Mouse (Mus musculus): ENCODE data around the gene Lrig1. TPM values are rescaled to one million over a fixed set of nuclear protein-coding genes. Genes with fewer than 3 reads are reported as not detected.

Gene Lrig1
- polyA plus RNA-seq, 1 experiment from 2014 or later = 19.0 TPM

- Histone ChIP-seq H3K4me1 (peaks cover 67% of the 10 kb centered on the region), H3K4me2 (replicated peaks) (no peak overlapping the region), H3K4me3 (no peak overlapping the region), H3K9ac (no peak overlapping the region), H3K36me3 (peaks cover 34% of the 10 kb centered on the region), H3K9me3 (no peaks in the 10 kb centered on the region), H3K27ac (no peak overlapping the region), H3K27me3 (no peaks in the 10 kb centered on the region)
- ATAC-seq (ENCODE audit: low FRiP score, low read depth) = no peak
- 65% methylated on average over 10 of the region's 10 CpGs for WGBS
Observed at GRCm38 (mm10) chr6:94653388-94654316, 46.3 kb downstream of the Lrig1 start.

GRCm38 (mm10) chr6:94652659-94653213 is 47.2 kb downstream of the Lrig1 start:
- ATAC-seq (ENCODE audit: low FRiP score, low read depth) = no peak
- H3K4me1 ChIP-seq = peaks cover 67% of the 10 kb centered on the region
- H3K9ac ChIP-seq = no peak overlapping the region
- peaks cover 33% of the 10 kb centered on the region for H3K36me3 ChIP-seq
- no peaks in the 10 kb centered on the region for H3K27me3 ChIP-seq
- WGBS = 43% methylated on average over 6 of the region's 6 CpGs
- H3K4me3 ChIP-seq = no peak overlapping the region
- H3K4me2 ChIP-seq (replicated peaks) = no peak overlapping the region
- no peaks in the 10 kb centered on the region for H3K9me3 ChIP-seq
- H3K27ac ChIP-seq = no peak overlapping the region

- H3K9ac ChIP-seq = no peak overlapping the region
- H3K4me1 ChIP-seq = peaks cover 69% of the 10 kb centered on the region
- ATAC-seq (ENCODE audit: low FRiP score, low read depth) = no peak
- peaks cover 33% of the 10 kb centered on the region for H3K36me3 ChIP-seq
- 77% methylated on average over 17 of the region's 17 CpGs for WGBS
- H3K4me3 ChIP-seq = no peak overlapping the region
- no peaks in the 10 kb centered on the region for H3K27me3 ChIP-seq
- no peak overlapping the region for H3K27ac ChIP-seq
- no peak overlapping the region for H3K4me2 ChIP-seq (replicated peaks)
- no peaks in the 10 kb centered on the region for H3K9me3 ChIP-seq
Observed at GRCm38 (mm10) chr6:94651541-94651940, 48.4 kb downstream of the Lrig1 start.

DNA sequence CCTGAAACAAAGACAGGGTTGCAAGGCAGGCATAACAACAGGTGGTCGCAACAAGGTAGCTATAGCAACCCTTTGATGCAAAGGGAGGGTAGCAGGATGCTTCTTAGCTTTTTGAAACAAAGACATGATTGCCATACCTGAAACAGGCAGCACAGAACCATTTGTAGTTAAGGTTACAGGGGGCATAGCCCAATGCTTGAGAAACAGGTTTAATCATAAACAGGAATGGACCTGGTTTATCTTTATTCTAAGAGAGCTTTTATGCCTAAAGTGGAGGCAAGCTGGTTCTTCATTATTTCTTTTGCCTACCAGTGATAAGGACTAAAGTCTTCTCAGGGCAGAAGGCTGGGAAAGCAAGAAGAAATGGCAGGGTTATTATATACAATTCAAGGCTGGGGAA is 50.3 kb downstream of the Lrig1 start:
- H3K4me3 ChIP-seq = no peak overlapping the region
- WGBS = 85% methylated on average over 1 of the region's 1 CpGs
- H3K36me3 ChIP-seq = peaks cover 27% of the 10 kb centered on the region
- peaks cover 79% of the 10 kb centered on the region for H3K4me1 ChIP-seq
- no peak for ATAC-seq (ENCODE audit: low FRiP score, low read depth)
- no peak overlapping the region for H3K9ac ChIP-seq
- H3K9me3 ChIP-seq = no peaks in the 10 kb centered on the region
- H3K27ac ChIP-seq = no peak overlapping the region
- no peaks in the 10 kb centered on the region for H3K27me3 ChIP-seq
- H3K4me2 ChIP-seq (replicated peaks) = no peak overlapping the region

- Histone ChIP-seq H3K4me1 (peaks cover 87% of the 10 kb centered on the region), H3K4me3 (no peak overlapping the region), H3K9me3 (no peaks in the 10 kb centered on the region), H3K36me3 (peaks cover 21% of the 10 kb centered on the region), H3K4me2 (replicated peaks) (peak overlapping the region; percentile 47), H3K27me3 (no peaks in the 10 kb centered on the region), H3K27ac (peak overlapping the region; percentile 88), H3K9ac (peak overlapping the region; percentile 25; the same call in 1 of the 2 replicates)
- 28% methylated on average over 4 of the region's 4 CpGs for WGBS
- no peak for ATAC-seq (ENCODE audit: low FRiP score, low read depth)
Observed at GRCm38 (mm10) chr6:94648496-94648895, 51.5 kb downstream of the Lrig1 start.

DNA sequence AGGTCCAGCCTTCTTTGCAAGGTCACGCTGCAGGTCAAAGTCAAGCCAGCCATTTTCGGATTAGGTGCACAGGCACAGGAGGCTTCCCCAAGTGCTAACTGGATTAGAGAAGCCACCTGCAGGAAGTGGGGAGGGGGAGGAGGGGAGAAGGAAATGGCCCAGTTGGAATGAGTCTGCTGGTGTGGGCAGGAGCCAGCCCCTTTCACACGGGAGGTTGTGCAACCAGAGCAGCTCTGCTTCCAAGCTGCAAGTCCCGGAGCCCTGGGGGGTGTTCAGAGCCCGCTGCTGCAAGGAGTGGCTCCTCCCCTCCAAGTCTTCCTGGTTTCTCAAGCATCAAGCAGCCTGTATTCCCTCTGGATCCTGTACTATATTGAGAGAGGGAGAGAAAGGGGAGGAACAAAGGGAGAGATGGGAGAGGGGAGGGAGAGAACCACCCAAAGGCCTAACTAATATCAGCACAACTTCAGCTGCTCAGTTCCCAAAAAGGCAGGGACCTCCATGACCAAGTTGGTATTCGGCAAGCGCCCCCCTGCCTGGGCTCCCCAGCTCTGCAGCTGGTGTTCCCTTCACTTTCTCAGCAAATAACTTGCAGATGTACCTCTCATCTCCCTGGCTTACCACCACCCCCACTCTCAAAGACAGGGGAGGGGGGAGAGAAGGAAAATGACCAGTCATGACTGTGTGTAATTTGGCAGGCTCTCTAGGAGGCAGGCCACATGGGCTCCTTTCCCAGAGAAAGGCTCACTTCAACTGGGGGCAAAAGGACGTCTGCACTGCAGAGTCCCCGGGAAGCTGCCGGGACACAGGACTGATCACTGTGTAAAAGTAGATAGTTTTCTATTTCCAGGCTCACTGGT is 52.2 kb downstream of the Lrig1 start:
- 5% methylated on average over 10 of the region's 10 CpGs for WGBS
- H3K4me3 ChIP-seq = no peak overlapping the region
- H3K4me2 ChIP-seq (replicated peaks) = peak overlapping the region; percentile 47
- ATAC-seq (ENCODE audit: low FRiP score, low read depth) = peak; percentile 91
- H3K9ac ChIP-seq = peak overlapping the region; percentile 25; the same call in 1 of the 2 replicates
- no peaks in the 10 kb centered on the region for H3K9me3 ChIP-seq
- H3K36me3 ChIP-seq = peaks cover 15% of the 10 kb centered on the region
- H3K4me1 ChIP-seq = peaks cover 80% of the 10 kb centered on the region
- no peaks in the 10 kb centered on the region for H3K27me3 ChIP-seq
- peak overlapping the region; percentile 88 for H3K27ac ChIP-seq

GRCm38 (mm10) chr6:94646902-94647301 is 53.1 kb downstream of the Lrig1 start:
- no peak overlapping the region for H3K9ac ChIP-seq
- H3K4me2 ChIP-seq (replicated peaks) = no peak overlapping the region
- 59% methylated on average over 6 of the region's 6 CpGs for WGBS
- peaks cover 72% of the 10 kb centered on the region for H3K4me1 ChIP-seq
- H3K27me3 ChIP-seq = no peaks in the 10 kb centered on the region
- H3K27ac ChIP-seq = peak overlapping the region; percentile 55; the same call in 1 of the 2 replicates
- H3K36me3 ChIP-seq = peaks cover 9% of the 10 kb centered on the region; the same call in 1 of the 2 replicates
- ATAC-seq (ENCODE audit: low FRiP score, low read depth) = no peak
- no peaks in the 10 kb centered on the region for H3K9me3 ChIP-seq
- H3K4me3 ChIP-seq = no peak overlapping the region

DNA sequence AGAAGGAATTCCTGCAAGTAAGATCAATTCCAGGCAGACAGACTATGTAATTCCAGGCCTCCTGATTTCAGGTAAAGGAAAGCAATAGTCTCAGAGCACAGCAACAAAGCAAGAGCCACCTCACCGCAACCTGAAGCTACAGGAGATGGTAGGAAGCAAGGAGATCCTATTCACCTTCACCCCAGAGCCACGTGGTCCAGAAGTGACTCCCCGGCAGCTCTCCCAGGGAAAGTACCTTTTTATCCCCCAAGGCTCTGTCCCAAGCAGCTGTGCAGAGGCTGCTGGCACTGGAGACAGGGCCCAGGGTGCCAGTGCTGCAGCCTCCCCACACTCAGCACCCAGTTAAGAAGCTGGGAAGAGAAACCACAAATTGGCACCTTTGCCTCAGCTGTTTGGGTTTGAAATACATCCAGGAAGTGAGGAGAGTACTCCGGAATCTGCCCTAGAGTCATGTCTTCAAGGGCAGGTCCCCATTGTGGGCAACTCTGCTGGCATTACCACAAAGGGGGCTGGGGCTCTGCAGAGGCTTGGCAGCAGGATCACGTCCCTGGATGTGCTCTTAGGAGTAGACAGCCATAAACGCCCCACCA is 53.6 kb downstream of the Lrig1 start:
- Histone ChIP-seq H3K9ac (no peak overlapping the region), H3K36me3 (peaks cover 5% of the 10 kb centered on the region; the same call in 1 of the 2 replicates), H3K9me3 (no peaks in the 10 kb centered on the region), H3K4me3 (no peak overlapping the region), H3K4me2 (replicated peaks) (no peak overlapping the region), H3K4me1 (peaks cover 72% of the 10 kb centered on the region), H3K27me3 (no peaks in the 10 kb centered on the region), H3K27ac (peak overlapping the region; percentile 55; the same call in 1 of the 2 replicates)
- WGBS = 42% methylated on average over 6 of the region's 6 CpGs
- no peak for ATAC-seq (ENCODE audit: low FRiP score, low read depth)

GRCm38 (mm10) chr6:94645723-94646122 is 54.2 kb downstream of the Lrig1 start:
- H3K9me3 ChIP-seq = no peaks in the 10 kb centered on the region
- no peak overlapping the region for H3K4me3 ChIP-seq
- 0 out of 2 replicates have a peak, but pooled peaks cover 2% of the 10 kb centered on the region for H3K36me3 ChIP-seq
- no peaks in the 10 kb centered on the region for H3K27me3 ChIP-seq
- no peak overlapping the region for H3K9ac ChIP-seq
- peaks cover 70% of the 10 kb centered on the region for H3K4me1 ChIP-seq
- whole genome bisulfite sequencing = 36% methylated on average over 4 of the region's 4 CpGs
- H3K4me2 ChIP-seq (replicated peaks) = no peak overlapping the region
- no peak overlapping the region for H3K27ac ChIP-seq
- no peak for ATAC-seq (ENCODE audit: low FRiP score, low read depth)

- H3K27ac ChIP-seq = peak overlapping the region; percentile 67; the same call in 1 of the 2 replicates
- H3K4me1 ChIP-seq = peaks cover 72% of the 10 kb centered on the region
- H3K36me3 ChIP-seq = 0 out of 2 replicates have a peak, but pooled peaks cover 2% of the 10 kb centered on the region
- WGBS = 43% methylated on average over 3 of the region's 3 CpGs
- no peaks in the 10 kb centered on the region for H3K9me3 ChIP-seq
- no peak overlapping the region for H3K4me3 ChIP-seq
- no peaks in the 10 kb centered on the region for H3K27me3 ChIP-seq
- no peak for ATAC-seq (ENCODE audit: low FRiP score, low read depth)
- H3K9ac ChIP-seq = no peak overlapping the region
- H3K4me2 ChIP-seq (replicated peaks) = no peak overlapping the region
Observed at GRCm38 (mm10) chr6:94644641-94645040, 55.3 kb downstream of the Lrig1 start.

GRCm38 (mm10) chr6:94643989-94644388 is 56.0 kb downstream of the Lrig1 start:
- H3K9me3 ChIP-seq = no peaks in the 10 kb centered on the region
- no peaks in the 10 kb centered on the region for H3K27me3 ChIP-seq
- H3K4me2 ChIP-seq (replicated peaks) = no peak overlapping the region
- WGBS = 73% methylated on average over 2 of the region's 2 CpGs
- ATAC-seq (ENCODE audit: low FRiP score, low read depth) = no peak
- H3K9ac ChIP-seq = no peak overlapping the region
- H3K36me3 ChIP-seq = 0 out of 2 replicates have a peak, but pooled peaks cover 2% of the 10 kb centered on the region
- no peak overlapping the region for H3K4me3 ChIP-seq
- H3K4me1 ChIP-seq = peaks cover 71% of the 10 kb centered on the region
- H3K27ac ChIP-seq = peak overlapping the region; percentile 15; the same call in 1 of the 2 replicates

Data from limb, embryonic 13.5 days (tissue).